Mouse (Mus musculus): ENCODE data around the gene Ccdc182. TPM values are rescaled to one million over a fixed set of nuclear protein-coding genes. Genes with fewer than 3 reads are reported as not detected.

The Ccdc182 gene
- total RNA-seq (2022), result not detected

- no peak for DNase-seq (ENCODE audit: low spot score in 2 of 2)
Measured at GRCm38 (mm10) chr11:88293631-88294393, at the start of gene Ccdc182. Gene Ccdc182, plus strand, starts transcription at chr11:88294058.

GRCm38 (mm10) chr11:88245581-88246170, 48.2 kb upstream of the Ccdc182 start:
- no peak for DNase-seq (ENCODE audit: low spot score in 2 of 2)

DNA sequence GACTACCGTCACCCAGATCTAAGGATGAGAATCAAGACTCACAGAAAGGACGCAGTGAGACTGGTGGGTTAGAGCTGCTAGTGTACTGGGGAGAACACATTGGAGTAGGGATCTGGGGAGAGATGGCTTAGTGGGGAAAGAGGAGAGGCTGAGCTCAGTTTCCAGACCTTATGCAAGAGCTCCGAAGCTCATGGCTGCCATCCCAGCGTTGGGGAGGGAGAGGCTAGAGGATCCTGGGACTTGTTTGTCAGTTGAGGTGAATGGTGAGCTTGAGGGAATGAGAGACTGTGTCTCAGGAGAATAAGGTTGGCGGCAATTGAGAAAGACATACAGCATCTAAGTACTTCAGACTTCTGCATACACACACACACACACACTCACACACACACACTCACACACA, 45.2 kb upstream of the Ccdc182 start:
- peak in 1 of 2 experiments; percentile 40 for DNase-seq (ENCODE audit: low spot score in 2 of 2)

- DNase-seq (ENCODE audit: low spot score in 2 of 2), result no peak
Measured at GRCm38 (mm10) chr11:88250568-88250967, 43.3 kb upstream of the Ccdc182 start.

- no peak for DNase-seq (ENCODE audit: low spot score in 2 of 2)
Measured at GRCm38 (mm10) chr11:88251295-88251694, 42.6 kb upstream of the Ccdc182 start.

DNA sequence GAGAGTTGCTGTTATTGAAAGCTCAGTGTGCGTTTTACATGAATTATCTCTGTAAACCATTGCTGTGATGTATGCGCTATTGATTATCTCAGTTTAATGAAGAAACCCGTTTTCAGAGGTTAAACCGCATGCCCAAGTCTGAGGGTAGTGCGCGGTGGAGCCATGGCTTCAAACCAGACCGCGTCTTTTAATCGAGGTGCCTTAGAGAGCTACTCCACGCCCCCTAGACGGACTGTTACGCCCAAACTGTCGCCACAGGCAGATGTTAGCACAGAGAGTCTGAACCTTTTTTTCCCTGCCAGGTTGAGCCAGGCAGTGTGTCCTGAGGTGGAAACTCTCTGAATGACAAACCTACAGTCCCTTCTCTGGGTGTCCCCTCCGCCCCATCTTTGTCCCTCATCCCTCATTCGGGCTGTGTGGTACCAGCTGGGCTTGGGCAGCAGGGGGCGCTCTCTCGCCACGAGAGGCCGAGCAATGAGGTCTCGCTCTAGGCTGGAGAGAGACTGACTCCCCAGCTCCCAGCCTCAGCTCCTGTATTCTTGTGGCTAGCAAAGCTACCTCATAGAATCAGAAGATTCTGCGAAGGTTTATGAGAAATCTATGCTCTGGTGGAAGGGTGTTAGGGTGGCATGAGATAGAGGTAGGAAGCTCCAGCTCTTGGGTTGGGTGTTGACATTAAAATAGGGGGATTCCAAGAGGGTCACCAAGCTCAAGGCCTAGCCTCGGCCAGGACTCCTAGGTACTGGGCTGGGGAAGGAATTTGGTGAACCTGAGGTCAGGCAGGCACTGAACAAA, 41.7 kb upstream of the Ccdc182 start:
- peak; percentile 67 to 69 for DNase-seq (ENCODE audit: low spot score in 2 of 2)

GRCm38 (mm10) chr11:88252767-88253513, 40.9 kb upstream of the Ccdc182 start:
- peak; percentile 61 to 74 for DNase-seq (ENCODE audit: low spot score in 2 of 2)

GRCm38 (mm10) chr11:88253514-88254167, 40.2 kb upstream of the Ccdc182 start:
- no peak for DNase-seq (ENCODE audit: low spot score in 2 of 2)

DNA sequence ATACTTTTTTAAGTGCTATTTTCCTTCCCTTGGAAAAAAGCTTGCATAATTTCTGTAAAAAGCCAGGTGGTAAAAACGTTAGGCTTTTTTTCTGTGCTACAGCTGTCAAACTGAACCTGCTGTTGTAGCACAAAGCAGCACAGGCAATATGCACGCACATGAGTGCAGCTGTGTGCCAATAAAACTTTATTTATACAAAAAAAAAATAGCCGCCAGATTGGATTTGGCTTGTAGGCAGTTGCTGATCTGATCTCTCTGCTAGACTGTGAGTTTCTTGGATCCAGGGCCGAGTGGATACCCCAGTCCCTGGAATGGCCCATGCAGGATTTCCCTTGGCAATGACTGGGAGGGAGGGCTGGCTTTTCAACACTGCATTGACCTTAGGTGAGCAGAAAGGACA, 36.2 kb upstream of the Ccdc182 start:
- no peak for DNase-seq (ENCODE audit: low spot score in 2 of 2)

GRCm38 (mm10) chr11:88258212-88258611, 35.6 kb upstream of the Ccdc182 start:
- no peak for DNase-seq (ENCODE audit: low spot score in 2 of 2)

DNA sequence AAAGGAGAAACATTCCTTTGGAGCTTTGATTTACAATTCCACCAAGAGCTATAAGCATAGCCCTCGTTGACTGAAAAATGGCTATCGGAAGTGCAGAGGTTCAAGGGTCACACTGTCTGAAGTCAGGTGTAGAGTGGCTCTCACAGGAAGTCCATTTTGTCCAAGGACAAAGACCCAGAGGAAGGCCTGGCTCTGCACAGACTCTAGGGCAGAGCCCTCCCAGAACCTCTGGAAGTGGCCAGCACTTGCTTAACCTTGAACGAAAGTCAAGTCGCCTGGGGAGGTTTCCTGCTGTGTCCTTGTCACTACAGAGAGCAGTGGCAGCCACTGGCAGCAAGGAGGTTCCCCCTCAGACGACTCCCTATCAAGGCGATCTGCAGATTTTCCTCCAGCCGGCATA, 33.4 kb upstream of the Ccdc182 start:
- DNase-seq (ENCODE audit: low spot score in 2 of 2), result no peak

DNA sequence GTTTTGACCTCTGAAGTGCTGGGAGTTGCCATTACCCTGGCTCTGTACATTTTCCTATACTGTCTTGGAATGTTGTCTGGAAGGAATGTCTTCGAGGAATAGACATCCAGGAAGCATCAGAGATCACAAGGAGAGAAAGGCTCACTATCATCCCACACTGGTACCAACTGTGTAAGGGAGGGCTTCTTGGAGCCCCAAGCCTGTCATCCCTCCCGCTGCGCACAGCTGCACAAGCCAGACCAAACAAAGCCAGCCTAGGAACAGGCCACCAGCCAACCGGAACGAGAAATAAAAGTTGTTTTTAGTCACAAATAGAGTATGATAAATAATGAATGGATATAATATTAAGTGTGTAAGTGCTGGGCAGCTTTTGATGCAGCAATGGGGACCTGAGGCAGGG, 29.0 kb upstream of the Ccdc182 start:
- no peak for DNase-seq (ENCODE audit: low spot score in 2 of 2)

GRCm38 (mm10) chr11:88266311-88266710, 27.5 kb upstream of the Ccdc182 start:
- no peak for DNase-seq (ENCODE audit: low spot score in 2 of 2)

DNA sequence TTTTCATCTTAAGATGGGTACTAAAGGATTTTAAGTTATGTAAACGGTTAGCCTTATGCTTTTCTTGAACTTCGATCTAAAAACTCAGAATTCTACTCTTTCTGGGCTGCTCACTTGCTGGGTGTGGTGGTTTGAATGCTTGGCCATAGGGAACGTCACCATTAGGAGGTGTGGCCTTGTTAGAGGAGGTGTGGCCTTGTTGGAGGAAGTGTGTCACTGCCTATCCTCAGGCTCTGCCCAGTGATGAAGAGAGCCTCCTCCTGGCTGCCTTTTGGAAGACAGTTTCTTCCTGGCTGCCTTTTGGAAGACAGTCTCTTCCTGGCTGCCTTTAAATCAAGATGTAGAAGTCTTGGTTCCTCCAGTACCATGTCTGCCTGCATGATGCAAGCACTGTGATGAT, 22.0 kb upstream of the Ccdc182 start:
- DNase-seq (ENCODE audit: low spot score in 2 of 2), result no peak

- no peak for DNase-seq (ENCODE audit: low spot score in 2 of 2)
Measured at GRCm38 (mm10) chr11:88274111-88274879, 19.6 kb upstream of the Ccdc182 start.

- DNase-seq (ENCODE audit: low spot score in 2 of 2), result no peak
Measured at GRCm38 (mm10) chr11:88274901-88275498, 18.9 kb upstream of the Ccdc182 start.

DNA sequence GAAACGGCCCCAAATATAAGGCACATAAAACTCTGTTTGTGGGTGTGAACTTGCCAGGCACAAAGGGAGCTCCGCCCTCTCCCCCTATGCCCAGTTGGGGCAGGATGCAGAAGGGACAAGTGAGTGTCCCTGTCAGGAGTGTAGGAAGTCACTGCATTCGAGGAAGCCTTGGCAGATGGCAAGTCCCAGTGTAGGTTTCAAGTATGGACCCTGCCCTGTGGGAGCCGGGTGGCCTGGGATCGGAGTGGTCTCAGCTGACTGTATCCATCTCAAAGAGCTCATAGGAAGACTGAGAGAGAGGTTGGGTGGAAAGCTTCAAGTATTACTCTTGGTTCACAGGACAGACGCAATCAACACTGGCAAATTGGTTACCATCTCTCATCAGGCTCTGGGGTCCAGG, 17.9 kb upstream of the Ccdc182 start:
- no peak for DNase-seq (ENCODE audit: low spot score in 2 of 2)

GRCm38 (mm10) chr11:88276534-88277308, 17.1 kb upstream of the Ccdc182 start:
- no peak for DNase-seq (ENCODE audit: low spot score in 2 of 2)

GRCm38 (mm10) chr11:88279006-88279405, 14.9 kb upstream of the Ccdc182 start:
- no peak for DNase-seq (ENCODE audit: low spot score in 2 of 2)
